In the genomic region with DNA sequence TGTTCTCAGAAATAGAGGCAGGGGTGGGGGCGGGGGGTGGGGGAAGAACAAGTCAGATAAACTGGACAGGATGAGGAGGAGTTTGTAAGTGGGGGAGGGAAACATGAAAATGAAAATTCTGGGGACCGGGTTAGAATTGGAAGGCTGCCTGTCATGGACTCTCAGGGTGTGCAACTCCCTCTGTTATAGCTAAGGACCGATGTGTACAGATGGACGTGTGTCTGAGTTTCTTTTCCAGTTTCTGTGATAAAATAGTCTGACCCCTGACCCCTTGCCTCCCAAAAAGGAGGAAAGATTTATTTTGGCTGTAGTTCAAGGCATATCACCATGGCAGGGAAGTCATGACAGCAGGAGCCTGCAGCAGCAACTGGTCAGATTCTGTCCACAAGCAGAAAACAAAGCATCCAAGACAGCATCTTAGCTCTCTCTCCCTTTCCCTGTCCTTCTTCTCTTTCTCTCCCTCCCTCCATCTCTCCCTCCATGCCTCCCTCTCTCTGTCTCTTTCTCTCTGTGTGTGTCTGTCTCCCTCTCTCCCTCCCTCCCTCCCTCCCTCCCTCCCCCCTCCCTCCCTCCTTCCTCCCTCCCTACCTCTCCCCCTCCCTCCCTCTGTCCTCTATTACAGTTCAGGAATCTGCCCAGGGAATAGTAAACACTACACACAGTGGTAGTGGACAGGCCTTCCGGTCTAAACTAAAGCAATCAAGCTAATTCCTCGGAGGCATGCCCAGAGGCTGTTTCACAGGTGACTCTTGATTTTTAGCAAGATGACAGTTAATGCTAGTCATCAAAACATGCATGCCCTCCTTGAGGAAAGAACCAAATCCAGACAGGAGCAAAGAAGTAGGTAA, we compare ENCODE assay signal across 15 mouse cellular contexts.
DNase-seq lines count a peak whose midpoint lies in the region; ATAC-seq lines count a peak whose summit lies in the region.
"Had no signal": no experiment of that assay in that cellular context is flagged by ENCODE, and none has a peak within 500 bp of the region (broad histone marks: within the 10 kb centered on the region; RNA-seq: fewer than 3 reads in every experiment).

No protein-coding gene starts in this region.

- H3K36me3 ChIP-seq in heart, embryonic 14.5 days (ENCODE audit: control insufficient read depth, insufficient read depth, low read length) = no peaks in the 10 kb centered on the region
- H3K36me3 ChIP-seq in embryonic facial prominence, embryonic 12.5 days = no peaks in the 10 kb centered on the region
- H3K36me3 ChIP-seq: hindbrain, embryonic 15.5 days; limb, embryonic 12.5 days had no signal

- intact Hi-C loops in heart, postnatal 25 days (cut with DNase I) = no loop called here

- no peaks in the 10 kb centered on the region for H3K9me3 ChIP-seq in heart, embryonic 14.5 days (ENCODE audit: control insufficient read depth, low read length)
- no peaks in the 10 kb centered on the region for H3K9me3 ChIP-seq in embryonic facial prominence, embryonic 12.5 days
- H3K9me3 ChIP-seq: hindbrain, embryonic 15.5 days; limb, embryonic 12.5 days had no signal

- H3K27ac ChIP-seq in heart, embryonic 14.5 days (replicated peaks in 1 of 2; ENCODE audit: control insufficient read depth in 1 of 2, insufficient read depth in 1 of 2, low read depth in 2 of 2, low read length in 2 of 2) = no peak overlapping the region; a peak in 1 of 4 replicates
- H3K27ac ChIP-seq in embryonic facial prominence, embryonic 12.5 days = 0 out of 2 replicates have a peak overlapping the region, but pooled peaks have one; percentile 6
- H3K27ac ChIP-seq: hindbrain, embryonic 15.5 days; left cerebral cortex, adult 2 months; limb, embryonic 12.5 days had no signal

- H3K4me1 ChIP-seq in heart, embryonic 14.5 days (ENCODE audit: control insufficient read depth in 2 of 2, insufficient read depth in 2 of 2, low read length in 2 of 2) = peaks cover 3% of the 10 kb centered on the region in 2 experiments; a peak in 2 of 4 replicates
- no peaks in the 10 kb centered on the region for H3K4me1 ChIP-seq in embryonic facial prominence, embryonic 12.5 days
- H3K4me1 ChIP-seq: hindbrain, embryonic 15.5 days; limb, embryonic 12.5 days had no signal

- H3K9ac ChIP-seq in heart, embryonic 14.5 days (ENCODE audit: low read length) = no peak overlapping the region; the same call in 1 of the 2 replicates
- H3K9ac ChIP-seq in embryonic facial prominence, embryonic 12.5 days = no peak overlapping the region
- H3K9ac ChIP-seq: hindbrain, embryonic 15.5 days; limb, embryonic 12.5 days had no signal

- 28% methylated on average over 6 of the region's 6 CpGs for WGBS in heart, embryonic 14.5 days
- WGBS in embryonic facial prominence, embryonic 12.5 days = 38% methylated on average over 6 of the region's 6 CpGs

- no peak for ATAC-seq in heart, embryonic 14.5 days (ENCODE audit: insufficient number of reproducible peaks, insufficient read depth, low FRiP score, low read depth)
- ATAC-seq in embryonic facial prominence, embryonic 12.5 days (ENCODE audit: insufficient number of reproducible peaks, insufficient read depth, low FRiP score, low TSS enrichment) = no peak
- ATAC-seq: CD4-positive, CD25-positive, alpha-beta regulatory T cell, adult 4 months had no signal

- H3K27me3 ChIP-seq in heart, embryonic 14.5 days (ENCODE audit: control insufficient read depth, insufficient read depth, low read length) = no peaks in the 10 kb centered on the region
- no peaks in the 10 kb centered on the region for H3K27me3 ChIP-seq in embryonic facial prominence, embryonic 12.5 days
- H3K27me3 ChIP-seq: hindbrain, embryonic 15.5 days; limb, embryonic 12.5 days had no signal

- H3K4me2 ChIP-seq in heart, embryonic 14.5 days (ENCODE audit: low read length) = peak overlapping the region; percentile 9
- no peak overlapping the region for H3K4me2 ChIP-seq in embryonic facial prominence, embryonic 12.5 days (replicated peaks)
- H3K4me2 ChIP-seq: hindbrain, embryonic 15.5 days; limb, embryonic 12.5 days; midbrain, embryonic 11.5 days had no signal

- DNase-seq in heart, postnatal 25 days (ENCODE audit: low spot score) = no peak
- DNase-seq in kidney, postnatal 14 days = peak; percentile 30
- DNase-seq in kidney, postnatal 25 days = no peak
- DNase-seq in embryo, embryonic 10.5 days (ENCODE audit: low spot score) = peak; percentile 36
- no peak for DNase-seq in testis, postnatal 10 days (ENCODE audit: low spot score)
- DNase-seq: cerebellum, postnatal 36 days; gastrocnemius, postnatal 10 days; thymus, postnatal 36 days had no signal

- H3K4me3 ChIP-seq in heart, embryonic 14.5 days (ENCODE audit: control insufficient read depth in 1 of 2, insufficient read depth in 1 of 2, low read depth in 1 of 2, low read length in 2 of 2) = no peak overlapping the region
- no peak overlapping the region for H3K4me3 ChIP-seq in embryonic facial prominence, embryonic 12.5 days
- H3K4me3 ChIP-seq: hindbrain, embryonic 15.5 days; left cerebral cortex, adult 2 months; limb, embryonic 12.5 days had no signal

Comparison
In these comparisons a context has a peak if more than half of its experiments do, and no peak if none do; other contexts are left out.
1. DNase-seq: peak in kidney, postnatal 14 days (single experiment) and embryo, embryonic 10.5 days (single experiment); none in heart, postnatal 25 days (single experiment), kidney, postnatal 25 days (0 of 2) and testis, postnatal 10 days (single experiment).